Mouse (Mus musculus): ENCODE measurements around the gene Ftsj1.

DNA sequence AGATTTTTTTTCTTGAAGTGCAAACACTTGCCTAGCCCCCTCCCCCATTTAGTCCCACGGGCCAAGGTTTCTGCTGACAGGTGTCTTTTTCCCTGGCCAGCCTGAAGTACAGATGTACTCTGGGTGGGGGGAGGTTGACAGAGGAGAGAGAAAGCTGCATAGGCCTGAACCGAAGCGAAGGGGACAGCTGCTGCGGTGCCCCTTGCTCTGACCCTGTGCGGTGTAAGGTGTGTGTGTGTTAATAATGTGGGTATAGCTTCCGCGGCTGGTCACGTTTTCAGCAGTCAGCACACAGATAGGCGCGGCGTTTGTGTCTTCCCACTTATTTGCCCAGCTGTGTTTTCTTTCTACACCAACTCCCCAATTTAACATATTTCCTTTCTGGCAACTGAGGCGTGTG lies 7.3 kb upstream of the Ftsj1 start:
- no peak for TF ChIP-seq CTCF (IDR thresholded peaks at IDR 0.05; ENCODE audit: extremely low read depth, insufficient read length, insufficient replicate concordance, low read depth, low read length)
- no peak for TF ChIP-seq POLR2A (IDR thresholded peaks at IDR 0.05; ENCODE audit: low read depth, low read length)

Measured in small intestine, adult 2 months (tissue).